Mouse (Mus musculus) cerebellum, adult 18-20 months (tissue): Measurements from ENCODE around the gene Gpr179.

Source experiments
- DNase-seq, 2 experiments: peaks; one replicate each; pipeline ENCODE4 v3.0.0; 2021

The Gpr179 gene

DNA sequence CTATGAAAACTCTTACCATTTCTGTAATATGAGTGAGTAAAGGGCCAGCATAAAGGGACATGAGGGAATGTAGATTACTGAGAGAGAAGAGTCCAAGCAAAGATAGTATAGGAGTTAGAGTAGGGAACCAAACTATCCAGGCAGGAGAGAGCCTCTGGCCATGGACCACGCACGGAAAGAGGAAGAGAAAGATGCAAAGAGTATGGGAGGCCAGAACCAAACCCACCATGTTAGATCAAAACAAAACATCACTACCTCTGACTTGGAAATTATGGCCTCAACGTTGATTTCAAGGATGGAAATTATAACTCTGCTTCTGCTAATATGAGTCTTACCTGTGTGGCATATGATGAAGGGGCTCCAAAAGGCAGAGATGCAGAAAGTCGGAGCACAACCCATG, 67.0 kb downstream of the Gpr179 start:
- no peak for DNase-seq

DNA sequence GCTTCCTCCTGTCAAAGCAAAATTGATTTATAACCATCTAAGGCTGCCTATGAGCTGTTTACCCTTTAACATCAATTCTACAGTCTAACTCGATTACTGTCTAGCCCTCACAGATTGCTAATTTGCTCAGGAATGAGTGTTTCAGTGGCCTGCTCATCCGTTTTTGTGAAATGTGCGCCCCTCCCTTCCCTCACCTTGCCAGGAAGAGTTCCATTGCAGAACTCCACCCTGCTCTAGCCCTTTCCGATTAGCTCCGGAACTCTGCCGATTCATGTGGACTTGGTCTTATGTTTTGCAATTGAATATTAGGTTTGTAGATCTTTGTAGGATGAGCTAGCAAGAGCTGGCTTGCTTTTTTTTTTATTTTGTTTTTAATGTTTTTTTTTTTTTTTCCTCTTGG, 69.7 kb downstream of the Gpr179 start:
- no peak for DNase-seq
